Mouse (Mus musculus) MEL-GATA-1-ER (cell line): ENCODE results near the gene Tle6.

Source experiments
- DNase-seq: peaks from one replicate; pipeline ENCODE4 v3.0.0-alpha.2; 2012; ENCODE audit warnings: low read depth; ENCODE audit errors: extremely low read depth

Tle6 gene

GRCm38 (mm10) chr10:81565257-81566228 is 35.3 kb downstream of the Tle6 start:
- no peak for DNase-seq

- no peak for DNase-seq
These were observed 36.1 kb downstream of the Tle6 start for GRCm38 (mm10) chr10:81564734-81565133.

GRCm38 (mm10) chr10:81564216-81564615 is 36.7 kb downstream of the Tle6 start:
- no peak for DNase-seq

- DNase-seq = no peak
These were observed 37.4 kb downstream of the Tle6 start for GRCm38 (mm10) chr10:81563481-81563880.

GRCm38 (mm10) chr10:81562411-81562810 is 38.5 kb downstream of the Tle6 start:
- no peak for DNase-seq

GRCm38 (mm10) chr10:81560719-81561459 is 40.0 kb downstream of the Tle6 start:
- DNase-seq = no peak

- no peak for DNase-seq
These were observed 41.0 kb downstream of the Tle6 start for GRCm38 (mm10) chr10:81559627-81560539.

GRCm38 (mm10) chr10:81559163-81559626 is 41.7 kb downstream of the Tle6 start, which contains the start of gene Aes:
Aes (plus strand) TSS chr10:81559488.
- DNase-seq = no peak

- DNase-seq = no peak
These were observed 43.4 kb downstream of the Tle6 start for GRCm38 (mm10) chr10:81557491-81557890.

GRCm38 (mm10) chr10:81556282-81556681 is 44.6 kb downstream of the Tle6 start:
- no peak for DNase-seq

- DNase-seq = no peak
These were observed 46.8 kb downstream of the Tle6 start for GRCm38 (mm10) chr10:81553807-81554755.

GRCm38 (mm10) chr10:81553232-81553631 is 47.6 kb downstream of the Tle6 start:
- no peak for DNase-seq

GRCm38 (mm10) chr10:81551597-81552102 is 49.2 kb downstream of the Tle6 start:
- DNase-seq = no peak

GRCm38 (mm10) chr10:81550257-81550656 is 50.6 kb downstream of the Tle6 start:
- DNase-seq = no peak

- no peak for DNase-seq
These were observed 51.9 kb downstream of the Tle6 start for GRCm38 (mm10) chr10:81548944-81549343.

GRCm38 (mm10) chr10:81546788-81547571 is 53.9 kb downstream of the Tle6 start:
- no peak for DNase-seq

GRCm38 (mm10) chr10:81546332-81546731 is 54.5 kb downstream of the Tle6 start:
- DNase-seq = peak; percentile 84

- peak; percentile 88 for DNase-seq
These were observed 55.6 kb downstream of the Tle6 start, which contains the start of gene Gna11 for GRCm38 (mm10) chr10:81545161-81545747. Gna11 (minus strand) TSS chr10:81545190.
